Mouse (Mus musculus) CH12.LX (cell line): ENCODE results near the gene Ube2h. TPM values are rescaled to one million over a fixed set of nuclear protein-coding genes. Genes with fewer than 3 reads are reported as not detected.

Experiments used
- DNase-seq: peaks from one replicate; pipeline ENCODE4 v3.0.0-alpha.2; 2013; ENCODE audit errors: extremely low read depth
- H3K27ac ChIP-seq: 2 replicates; pipeline ENCODE4 v1.5.1; 2012; ENCODE audit warnings: low read depth, mild to moderate bottlenecking, control low read depth, moderate library complexity; ENCODE audit not compliant: insufficient read depth
- H3K27me3 ChIP-seq: replicated peaks from 2 replicates; pipeline ENCODE3; 2012; ENCODE audit warnings: inconsistent platforms
- H3K36me3 ChIP-seq, 2 experiments: replicated peaks in 1 of 2; 2 replicates each; pipeline versions ENCODE3 to v1.6.1; 2012; ENCODE audit warnings: inconsistent platforms in 1 of 2, low read length in 1 of 2, mild to moderate bottlenecking in 1 of 2, mixed read lengths in 1 of 2, moderate library complexity in 1 of 2; ENCODE audit not compliant: control insufficient read depth in 1 of 2, insufficient read depth in 1 of 2
- H3K4me1 ChIP-seq, 2 experiments: 2 replicates each; pipeline ENCODE4 v1.6.1; 2012; ENCODE audit warnings: inconsistent platforms in 1 of 2, moderate library complexity in 1 of 2; ENCODE audit not compliant: insufficient read depth in 2 of 2, control insufficient read depth in 1 of 2
- H3K4me2 ChIP-seq: 2 replicates; pipeline ENCODE4 v1.6.1; 2012; ENCODE audit warnings: low read depth, mild to moderate bottlenecking, control low read depth; ENCODE audit not compliant: poor library complexity, insufficient read depth, severe bottlenecking
- H3K4me3 ChIP-seq, 3 experiments: fragments of 150-350 bp in 1 of 3; sonication (generic) in 1 of 3; replicated peaks in 1 of 3; 2 replicates each; pipeline versions ENCODE3 to v1.5.1; 2011 to 2012; ENCODE audit warnings: low read depth in 2 of 3, low read length in 2 of 3, mild to moderate bottlenecking in 2 of 3, moderate library complexity in 2 of 3, control low read depth in 1 of 3, improper control_type of control experiment in 1 of 3, inconsistent platforms in 1 of 3, mixed read lengths in 1 of 3; ENCODE audit not compliant: poor library complexity in 1 of 3
- H3K79me2 ChIP-seq: replicated peaks from 2 replicates; pipeline ENCODE4 v1.6.1; 2012; ENCODE audit warnings: mild to moderate bottlenecking, moderate library complexity; ENCODE audit not compliant: control insufficient read depth, poor library complexity, insufficient read depth, severe bottlenecking; ENCODE audit errors: extremely low read depth
- H3K9ac ChIP-seq: 2 replicates; pipeline ENCODE4 v1.6.1; 2012; ENCODE audit warnings: low read depth, mild to moderate bottlenecking, control low read depth, moderate library complexity; ENCODE audit not compliant: insufficient read depth
- H3K9me3 ChIP-seq: replicated peaks from 2 replicates; pipeline ENCODE3; 2012; ENCODE audit warnings: low read length, inconsistent platforms, mixed read lengths
- BHLHE40 ChIP-seq: IDR thresholded peaks from 2 replicates; pipeline ENCODE4 v1.6.1; 2011; ENCODE audit warnings: mild to moderate bottlenecking, low read depth, low read length, improper control_type of control experiment
- CHD1 ChIP-seq: IDR thresholded peaks from 2 replicates; pipeline ENCODE4 v1.6.1; 2012; ENCODE audit warnings: low read depth, low read length, improper control_type of control experiment, inconsistent platforms
- E2F4 ChIP-seq: IDR thresholded peaks from 2 replicates; pipeline ENCODE4 v1.6.1; 2011; ENCODE audit warnings: low read depth, low read length, improper control_type of control experiment; ENCODE audit not compliant: insufficient replicate concordance
- EP300 ChIP-seq: IDR thresholded peaks from 2 replicates; pipeline ENCODE4 v1.6.1; 2011; ENCODE audit warnings: low read length, improper control_type of control experiment
- ETS1 ChIP-seq: conservative IDR thresholded peaks from 2 replicates; pipeline ENCODE4 v1.6.1; 2012; ENCODE audit warnings: low read depth, mild to moderate bottlenecking, inconsistent platforms, low read length, improper control_type of control experiment, moderate library complexity
- IRF4 ChIP-seq: IDR thresholded peaks from 2 replicates; pipeline ENCODE4 v1.6.1; 2014; ENCODE audit warnings: low read depth, mild to moderate bottlenecking, inconsistent platforms, low read length, improper control_type of control experiment
- MAFK ChIP-seq: IDR thresholded peaks from 2 replicates; pipeline ENCODE4 v1.6.1; 2011; ENCODE audit warnings: low read length, improper control_type of control experiment; ENCODE audit not compliant: insufficient replicate concordance
- MAZ ChIP-seq: IDR thresholded peaks from 2 replicates; pipeline ENCODE4 v1.6.1; 2012; ENCODE audit warnings: low read depth, mild to moderate bottlenecking, inconsistent platforms, low read length, improper control_type of control experiment, moderate library complexity
- MEF2A ChIP-seq: IDR thresholded peaks from 2 replicates; pipeline ENCODE4 v1.6.1; 2014; ENCODE audit warnings: low read depth, mild to moderate bottlenecking, inconsistent platforms, low read length, improper control_type of control experiment, borderline replicate concordance
- NRF1 ChIP-seq: IDR thresholded peaks from 2 replicates; pipeline ENCODE4 v1.6.1; 2014; ENCODE audit warnings: low read depth, mild to moderate bottlenecking, inconsistent platforms, low read length, improper control_type of control experiment, moderate library complexity
- PAX5 ChIP-seq: IDR thresholded peaks from 2 replicates; pipeline ENCODE4 v1.6.1; 2012; ENCODE audit warnings: low read length, inconsistent platforms, mixed read lengths
- POLR2A ChIP-seq: IDR thresholded peaks from 2 replicates; pipeline ENCODE4 v1.6.1; 2011; ENCODE audit warnings: low read depth, mild to moderate bottlenecking, improper control_type of control experiment, low read length
- RCOR1 ChIP-seq: conservative IDR thresholded peaks from 2 replicates; pipeline ENCODE4 v1.6.1; 2012; ENCODE audit warnings: low read depth, mild to moderate bottlenecking, inconsistent platforms, low read length, improper control_type of control experiment
- TCF12 ChIP-seq: IDR thresholded peaks from 2 replicates; pipeline ENCODE4 v1.6.1; 2014; ENCODE audit warnings: low read depth, mild to moderate bottlenecking, inconsistent platforms, low read length, improper control_type of control experiment
- dilution Hi-C: fragments of 300-500 bp; cut with MboI; formaldehyde crosslinking; loops from 2 replicates; pipeline ENCODE4 v1.14.3; 2020; ENCODE audit warnings: low sequenced_read_pairs; ENCODE audit not compliant: extremely low pct_unique_long_range_greater_than_20kb, extremely low pct_ligation_motif_present
- in situ Hi-C: fragments of 300-500 bp; cut with MboI; formaldehyde crosslinking; loops from 3 replicates; pipeline ENCODE4 v1.14.3; 2019; ENCODE audit warnings: low sequenced_read_pairs, low pct_ligation_motif_present, low pct_unique_long_range_greater_than_20kb, mixed read lengths
- polyA plus RNA-seq: library from polyadenylated mRNA; unstranded; fragments of >175 nt; gene quantifications from 2 replicates; pipeline ENCODE4 v1.2.1, GENCODE M21; 2012; ENCODE audit warnings: low read depth; ENCODE audit not compliant: insufficient read length
- total RNA-seq, 2 experiments: library from RNA; depleted of rRNA; stranded (reverse); fragments of 300-350 nt in 1 of 2; fragments of >200 nt in 1 of 2; gene quantifications; 2 replicates each; pipeline ENCODE4 v1.2.3; 2012 to 2014

Gene Ube2h
- total and polyA plus RNA-seq, 3 experiments, result 6.1 to 13.4 (median 13.4) TPM

- Histone ChIP-seq H3K4me2 (peak overlapping the region; percentile 12; the same call in 1 of the 2 replicates), H3K4me1 (peaks cover 38 to 82% of the 10 kb centered on the region in 2 experiments), H3K4me3 (no peak overlapping the region), H3K79me2 (no peaks in the 10 kb centered on the region), H3K27ac (0 out of 2 replicates have a peak overlapping the region, but pooled peaks have one; percentile 6), H3K9me3 (no peaks in the 10 kb centered on the region), H3K27me3 (no peaks in the 10 kb centered on the region), H3K9ac (no peak overlapping the region), H3K36me3 (peaks cover 7 to 62% of the 10 kb centered on the region in 2 experiments)
- dilution Hi-C loops (no loop called here), in situ Hi-C loops (no loop called here)
- TF ChIP-seq MEF2A (peak; percentile 70; the same call in 1 of the 2 replicates), RCOR1 (no peak), EP300 (peak; percentile 28; the same call in 1 of the 2 replicates), MAFK (no peak), BHLHE40 (0 out of 2 replicates have a peak, but pooled peaks have one; percentile 6), PAX5 (no peak), MAZ (peak; percentile 41; the same call in 1 of the 2 replicates), ETS1 (peak; percentile 50; the same call in 1 of the 2 replicates), IRF4 (peak; percentile 83), TCF12 (peak; percentile 66; the same call in 1 of the 2 replicates)
- DNase-seq, result no peak
These were observed 136.1 kb downstream of the Ube2h start for GRCm38 (mm10) chr6:30168275-30168674.

- in situ Hi-C loops, result no loop called here
- no peak for DNase-seq
- Histone ChIP-seq H3K9ac (no peak overlapping the region), H3K4me1 (peaks cover 44 to 82% of the 10 kb centered on the region in 2 experiments), H3K27me3 (no peaks in the 10 kb centered on the region), H3K27ac (no peak overlapping the region), H3K79me2 (no peaks in the 10 kb centered on the region), H3K4me2 (no peak overlapping the region), H3K4me3 (no peak overlapping the region), H3K36me3 (peaks cover 7 to 63% of the 10 kb centered on the region in 2 experiments), H3K9me3 (no peaks in the 10 kb centered on the region)
- no peak for TF ChIP-seq E2F4
- TF ChIP-seq NRF1, result no peak
- TF ChIP-seq CHD1, result no peak
- TF ChIP-seq POLR2A, result no peak
- TF ChIP-seq, all 38 proteins: peak for 0
- dilution Hi-C loops, result no loop called here
These were observed 137.1 kb downstream of the Ube2h start for GRCm38 (mm10) chr6:30167192-30167591.
